15 mouse cellular contexts compared by ENCODE assay signal in genomic region chr9:28548189-28548588, GRCm38 (mm10).
DNase-seq lines count a peak whose midpoint lies in the region; ATAC-seq lines count a peak whose summit lies in the region.
"Had no signal": no experiment of that assay in that cellular context is flagged by ENCODE, and none has a peak within 500 bp of the region (broad histone marks: within the 10 kb centered on the region; RNA-seq: fewer than 3 reads in every experiment).

No protein-coding gene starts in this region.

- H3K4me1 ChIP-seq in heart, embryonic 13.5 days, result peaks cover 9% of the 10 kb centered on the region
- H3K4me1 ChIP-seq in hindbrain, embryonic 10.5 days (replicated peaks), result peaks cover 8% of the 10 kb centered on the region
- peaks cover 6% of the 10 kb centered on the region for H3K4me1 ChIP-seq in midbrain, embryonic 12.5 days
- H3K4me1 ChIP-seq in liver, embryonic 12.5 days, result no peaks in the 10 kb centered on the region
- H3K4me1 ChIP-seq: forebrain, embryonic 15.5 days; limb, embryonic 13.5 days; stomach, embryonic 15.5 days had no signal

- peak overlapping the region; percentile 50 for H3K4me2 ChIP-seq in heart, embryonic 13.5 days
- H3K4me2 ChIP-seq in midbrain, embryonic 12.5 days (replicated peaks), result peak overlapping the region; percentile 15; the same call in 1 of the 2 replicates
- no peak overlapping the region for H3K4me2 ChIP-seq in liver, embryonic 12.5 days
- H3K4me2 ChIP-seq: forebrain, embryonic 15.5 days; limb, embryonic 13.5 days; stomach, embryonic 15.5 days had no signal

- H3K36me3 ChIP-seq in heart, embryonic 13.5 days, result no peaks in the 10 kb centered on the region
- H3K36me3 ChIP-seq in hindbrain, embryonic 10.5 days, result no peaks in the 10 kb centered on the region
- no peaks in the 10 kb centered on the region for H3K36me3 ChIP-seq in midbrain, embryonic 12.5 days
- no peaks in the 10 kb centered on the region for H3K36me3 ChIP-seq in liver, embryonic 12.5 days
- H3K36me3 ChIP-seq: forebrain, embryonic 15.5 days; limb, embryonic 13.5 days; stomach, embryonic 15.5 days had no signal

- 14% methylated on average over 9 of the region's 9 CpGs for WGBS in heart, embryonic 13.5 days
- 52% methylated on average over 9 of the region's 9 CpGs for WGBS in hindbrain, embryonic 10.5 days
- WGBS in midbrain, embryonic 12.5 days, result 25% methylated on average over 9 of the region's 9 CpGs
- 62% methylated on average over 9 of the region's 9 CpGs for WGBS in liver, embryonic 12.5 days (ENCODE audit: insufficient replicate concordance)

- no peak overlapping the region for H3K9ac ChIP-seq in heart, embryonic 13.5 days
- 0 out of 2 replicates have a peak overlapping the region, but pooled peaks have one; percentile 24 for H3K9ac ChIP-seq in midbrain, embryonic 12.5 days (replicated peaks)
- no peak overlapping the region for H3K9ac ChIP-seq in liver, embryonic 12.5 days
- H3K9ac ChIP-seq: forebrain, embryonic 15.5 days; limb, embryonic 13.5 days; stomach, embryonic 15.5 days had no signal

- no peak for ATAC-seq in heart, embryonic 13.5 days (ENCODE audit: extremely low read depth, insufficient number of reproducible peaks, low FRiP score, low TSS enrichment)
- peak; percentile 90 for ATAC-seq in midbrain, embryonic 12.5 days (ENCODE audit: low FRiP score, low read depth)
- ATAC-seq in liver, embryonic 12.5 days, result no peak
- ATAC-seq: forebrain, embryonic 15.5 days; Patski had no signal

- no peaks in the 10 kb centered on the region for H3K9me3 ChIP-seq in heart, embryonic 13.5 days
- H3K9me3 ChIP-seq in hindbrain, embryonic 10.5 days, result no peaks in the 10 kb centered on the region
- H3K9me3 ChIP-seq in midbrain, embryonic 12.5 days, result no peaks in the 10 kb centered on the region
- H3K9me3 ChIP-seq in liver, embryonic 12.5 days (replicated peaks), result no peaks in the 10 kb centered on the region
- H3K9me3 ChIP-seq: forebrain, embryonic 15.5 days; limb, embryonic 13.5 days; stomach, embryonic 15.5 days had no signal

- DNase-seq in heart, postnatal 36 days, result no peak
- DNase-seq in R1 (ENCODE audit: low read depth, low spot score), result peak; percentile 20
- DNase-seq in hindbrain, embryonic 10.5 days (ENCODE audit: low spot score), result peak; percentile 4
- DNase-seq in yolk sac, embryonic 10.5 days (ENCODE audit: low spot score), result no peak
- DNase-seq: cerebellum, postnatal 14 days; kidney, postnatal 4 days; lung, postnatal 10 days; spleen, adult 18-20 months had no signal

- H3K27me3 ChIP-seq in heart, embryonic 13.5 days (replicated peaks), result no peaks in the 10 kb centered on the region
- no peaks in the 10 kb centered on the region for H3K27me3 ChIP-seq in hindbrain, embryonic 10.5 days (ENCODE audit: insufficient read depth, poor library complexity, severe bottlenecking)
- no peaks in the 10 kb centered on the region for H3K27me3 ChIP-seq in midbrain, embryonic 12.5 days
- no peaks in the 10 kb centered on the region for H3K27me3 ChIP-seq in liver, embryonic 12.5 days (replicated peaks)
- H3K27me3 ChIP-seq: forebrain, embryonic 15.5 days; limb, embryonic 13.5 days; Patski; stomach, embryonic 15.5 days had no signal

- H3K4me3 ChIP-seq in heart, embryonic 13.5 days, result no peak overlapping the region
- H3K4me3 ChIP-seq in hindbrain, embryonic 10.5 days, result no peak overlapping the region
- H3K4me3 ChIP-seq in midbrain, embryonic 12.5 days, result no peak overlapping the region
- no peak overlapping the region for H3K4me3 ChIP-seq in liver, embryonic 12.5 days
- H3K4me3 ChIP-seq: forebrain, embryonic 15.5 days; limb, embryonic 13.5 days; stomach, embryonic 15.5 days had no signal

- intact Hi-C loops in heart, postnatal 36 days (cut with DNase I), result no loop called here

- no peak overlapping the region; the same call in 1 of the 2 replicates for H3K27ac ChIP-seq in heart, embryonic 13.5 days (replicated peaks)
- peak overlapping the region; percentile 67 for H3K27ac ChIP-seq in hindbrain, embryonic 10.5 days
- peak overlapping the region; percentile 76 for H3K27ac ChIP-seq in midbrain, embryonic 12.5 days (replicated peaks)
- H3K27ac ChIP-seq in liver, embryonic 12.5 days, result no peak overlapping the region
- H3K27ac ChIP-seq: forebrain, embryonic 15.5 days; limb, embryonic 13.5 days; stomach, embryonic 15.5 days had no signal

Comparison
In these comparisons a context has a peak if more than half of its experiments do, and no peak if none do; other contexts are left out.
1. H3K27ac ChIP-seq: peak in hindbrain, embryonic 10.5 days (single experiment) and midbrain, embryonic 12.5 days (single experiment); none in heart, embryonic 13.5 days (single experiment) and liver, embryonic 12.5 days (single experiment).
2. DNase-seq: peak in R1 (single experiment) and hindbrain, embryonic 10.5 days (single experiment); none in heart, postnatal 36 days (0 of 2) and yolk sac, embryonic 10.5 days (single experiment).